Mouse (Mus musculus) heart, adult 2 months (tissue): Measurements from ENCODE around the gene Fyttd1.

Source experiments
- CTCF ChIP-seq: fragments of 200-600 bp; IDR thresholded peaks from 2 replicates; pipeline ENCODE4 v1.8.1; 2022; ENCODE audit warnings: antibody characterized with exemption, mild to moderate bottlenecking, moderate library complexity
- POLR2A ChIP-seq: fragments of 200-500 bp; IDR thresholded peaks from 2 replicates; pipeline ENCODE4 v1.6.1; 2011; ENCODE audit warnings: mild to moderate bottlenecking, low read depth, low read length, control low read depth; ENCODE audit not compliant: insufficient read depth

DNA sequence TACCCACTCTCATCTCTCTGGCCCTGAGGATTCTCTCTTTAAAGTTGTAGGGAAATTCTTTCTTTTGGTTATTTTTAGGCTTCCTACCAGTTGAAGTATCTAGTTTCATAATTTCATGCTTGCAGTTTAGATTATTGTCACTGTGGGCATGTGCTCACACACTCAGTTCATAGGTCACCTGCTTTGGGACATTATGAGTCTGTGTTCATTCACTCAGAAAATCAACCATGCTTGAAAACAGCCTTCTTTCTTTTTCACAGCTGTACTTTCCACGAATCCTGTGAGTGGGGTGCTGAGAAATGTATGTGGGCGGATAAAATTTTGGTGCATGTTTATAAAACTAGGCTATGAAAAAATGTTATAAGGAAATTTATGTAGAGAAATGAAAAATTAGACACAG lies 57.2 kb downstream of the Fyttd1 start:
- no peak for TF ChIP-seq CTCF
- no peak for TF ChIP-seq POLR2A
